In the genomic region with DNA sequence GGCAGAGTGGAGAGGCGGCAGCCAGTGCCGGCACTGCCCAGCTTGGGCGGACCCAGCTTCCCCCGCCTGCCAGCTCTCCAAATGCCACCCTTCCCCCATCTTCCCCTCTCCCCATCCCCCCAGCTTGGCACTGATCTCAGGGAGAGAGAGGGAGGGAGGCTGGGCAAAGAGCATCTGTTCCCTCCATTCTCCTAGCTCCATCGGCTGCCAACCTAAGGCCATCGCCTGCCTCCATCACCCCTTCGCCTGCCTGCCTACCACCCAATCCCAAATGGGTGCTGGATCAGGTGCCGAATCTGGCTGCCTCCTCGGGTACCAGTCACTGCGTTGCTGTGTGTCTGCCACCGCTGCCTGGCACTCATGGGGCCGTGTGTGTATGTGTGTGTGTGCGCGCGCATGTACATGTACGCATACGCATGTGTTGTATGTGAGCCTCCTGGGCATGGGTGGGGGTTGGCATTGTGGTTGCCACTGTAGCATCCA, we compare ENCODE assay signal across 8 mouse cellular contexts. TPM values are rescaled to one million over a fixed set of nuclear protein-coding genes. Genes with fewer than 3 reads are reported as not detected.
DNase-seq lines count a peak whose midpoint lies in the region; ATAC-seq lines count a peak whose summit lies in the region.

No protein-coding gene starts in this region.

- H3K36me3 ChIP-seq in kidney, embryonic 16.5 days (ENCODE audit: insufficient read depth, low read length) = no peaks in the 10 kb centered on the region
- H3K36me3 ChIP-seq in forebrain, embryonic 12.5 days (replicated peaks) = no peaks in the 10 kb centered on the region

- H3K4me2 ChIP-seq in kidney, embryonic 16.5 days (replicated peaks; ENCODE audit: low read depth, low read length) = no peak overlapping the region
- H3K4me2 ChIP-seq in forebrain, embryonic 12.5 days = peak overlapping the region; percentile 38

- H3K9me3 ChIP-seq in kidney, embryonic 16.5 days (ENCODE audit: low read length) = no peaks in the 10 kb centered on the region
- 0 out of 2 replicates have a peak, but pooled peaks cover 2% of the 10 kb centered on the region for H3K9me3 ChIP-seq in forebrain, embryonic 12.5 days

- no peak overlapping the region for H3K27ac ChIP-seq in kidney, embryonic 16.5 days (ENCODE audit: low read length)
- H3K27ac ChIP-seq in forebrain, embryonic 12.5 days = peak overlapping the region; percentile 88

- no peak for ATAC-seq in kidney, embryonic 16.5 days (ENCODE audit: low FRiP score, low TSS enrichment)
- peak; percentile 69 for ATAC-seq in forebrain, embryonic 12.5 days (ENCODE audit: low FRiP score)

- H3K4me3 ChIP-seq in kidney, embryonic 16.5 days (ENCODE audit: low read length) = no peak overlapping the region
- H3K4me3 ChIP-seq in forebrain, embryonic 12.5 days (replicated peaks) = peak overlapping the region; percentile 17

- H3K4me1 ChIP-seq in kidney, embryonic 16.5 days (ENCODE audit: insufficient read depth, low read length) = no peaks in the 10 kb centered on the region
- peaks cover 23% of the 10 kb centered on the region; the same call in 1 of the 2 replicates for H3K4me1 ChIP-seq in forebrain, embryonic 12.5 days

- no peak overlapping the region for H3K9ac ChIP-seq in kidney, embryonic 16.5 days (replicated peaks; ENCODE audit: low read length)
- H3K9ac ChIP-seq in forebrain, embryonic 12.5 days = 0 out of 2 replicates have a peak overlapping the region, but pooled peaks have one; percentile 17

- peak; percentile 64 for DNase-seq in kidney, adult 11 months
- DNase-seq in layer of hippocampus, adult 9-11 months = peak; percentile 92
- peak; percentile 90 for DNase-seq in retina, postnatal 7 days (ENCODE audit: low read depth, low spot score)
- DNase-seq in urinary bladder, postnatal 10 days (ENCODE audit: low spot score) = no peak
- DNase-seq in adrenal gland, adult (ENCODE audit: inconsistent age in 2 of 2, low spot score in 1 of 2) = no peak
- DNase-seq in heart, postnatal 25 days (ENCODE audit: low spot score) = no peak

- intact Hi-C loops in heart, postnatal 25 days (cut with DNase I) = no loop called here

- 87% methylated on average over 17 of the region's 17 CpGs for WGBS in kidney, embryonic 16.5 days
- 73% methylated on average over 17 of the region's 17 CpGs for WGBS in forebrain, embryonic 12.5 days

- no peaks in the 10 kb centered on the region for H3K27me3 ChIP-seq in kidney, embryonic 16.5 days (ENCODE audit: insufficient read depth, low read length)
- peaks cover 2% of the 10 kb centered on the region; the same call in 1 of the 2 replicates for H3K27me3 ChIP-seq in forebrain, embryonic 12.5 days

RNA-seq across cellular contexts. Expression of gene Zfhx2, which starts 38.4 kb away (rescaled TPM):
- polyA plus RNA-seq in kidney, embryonic 16.5 days (2015; fragmentation: Nextera tagmentation; extraction: Ambion mirVana) = 4.3 and 6.0 TPM in 2 replicates
- polyA plus RNA-seq in forebrain, embryonic 12.5 days (2016; fragmentation: Nextera tagmentation; extraction: Ambion mirVana) = 26.3 and 28.1 TPM in 2 replicates
- 1 to 10 TPM; 2.9 to 3.6 TPM for total RNA-seq in heart, postnatal 25 days (2021)

RNA-seq across cellular contexts. Expression of gene Ngdn, which starts 38.5 kb away (rescaled TPM):
- 87.0 and 88.8 TPM in 2 replicates for polyA plus RNA-seq in kidney, embryonic 16.5 days (2015; fragmentation: Nextera tagmentation; extraction: Ambion mirVana)
- polyA plus RNA-seq in forebrain, embryonic 12.5 days (2016; fragmentation: Nextera tagmentation; extraction: Ambion mirVana) = 71.7 and 73.3 TPM in 2 replicates
- total RNA-seq in heart, postnatal 25 days (2021) = 10 to 100 TPM; 26.0 to 27.0 TPM

RNA-seq across cellular contexts. Expression of gene Thtpa, which starts 40.8 kb away (rescaled TPM):
- 27.1 and 28.9 TPM in 2 replicates for polyA plus RNA-seq in kidney, embryonic 16.5 days (2015; fragmentation: Nextera tagmentation; extraction: Ambion mirVana)
- polyA plus RNA-seq in forebrain, embryonic 12.5 days (2016; fragmentation: Nextera tagmentation; extraction: Ambion mirVana) = 32.0 and 33.0 TPM in 2 replicates
- total RNA-seq in heart, postnatal 25 days (2021) = 10 to 100 TPM; 12.3 to 13.2 TPM

RNA-seq across cellular contexts. Expression of gene Ap1g2, which starts 52.6 kb away (rescaled TPM):
- 23.2 and 23.3 TPM in 2 replicates for polyA plus RNA-seq in kidney, embryonic 16.5 days (2015; fragmentation: Nextera tagmentation; extraction: Ambion mirVana)
- 10.2 and 11.4 TPM in 2 replicates for polyA plus RNA-seq in forebrain, embryonic 12.5 days (2016; fragmentation: Nextera tagmentation; extraction: Ambion mirVana)
- 1 to 10 TPM; 4.4 to 4.6 TPM for total RNA-seq in heart, postnatal 25 days (2021)

RNA-seq across cellular contexts. Expression of gene Myh7, which starts 59.3 kb away (rescaled TPM):
- polyA plus RNA-seq in kidney, embryonic 16.5 days (2015; fragmentation: Nextera tagmentation; extraction: Ambion mirVana) = 2.4 and 5.0 TPM in 2 replicates
- 3.6 and 4.2 TPM in 2 replicates for polyA plus RNA-seq in forebrain, embryonic 12.5 days (2016; fragmentation: Nextera tagmentation; extraction: Ambion mirVana)
- 1,000 to 10,000 TPM; 2,164 to 2,361 TPM for total RNA-seq in heart, postnatal 25 days (2021)

Comparison
In these comparisons a context has a peak if more than half of its experiments do, and no peak if none do; other contexts are left out.
1. DNase-seq: peak in kidney, adult 11 months (single experiment), layer of hippocampus, adult 9-11 months (single experiment) and retina, postnatal 7 days (single experiment); none in urinary bladder, postnatal 10 days (single experiment), adrenal gland, adult (0 of 2) and heart, postnatal 25 days (single experiment).